Mouse (Mus musculus) MEL-GATA-1-ER (cell line): ENCODE results near the gene Gm28051.

ENCODE experiments used
- DNase-seq: peaks from one replicate; pipeline ENCODE4 v3.0.0-alpha.2; 2012; ENCODE audit warnings: low read depth; ENCODE audit errors: extremely low read depth

The Gm28051 gene

GRCm38 (mm10) chr12:102743036-102743588, 14.5 kb downstream of the Gm28051 start:
- DNase-seq = no peak

GRCm38 (mm10) chr12:102742056-102742455, 15.5 kb downstream of the Gm28051 start:
- DNase-seq = no peak

DNA sequence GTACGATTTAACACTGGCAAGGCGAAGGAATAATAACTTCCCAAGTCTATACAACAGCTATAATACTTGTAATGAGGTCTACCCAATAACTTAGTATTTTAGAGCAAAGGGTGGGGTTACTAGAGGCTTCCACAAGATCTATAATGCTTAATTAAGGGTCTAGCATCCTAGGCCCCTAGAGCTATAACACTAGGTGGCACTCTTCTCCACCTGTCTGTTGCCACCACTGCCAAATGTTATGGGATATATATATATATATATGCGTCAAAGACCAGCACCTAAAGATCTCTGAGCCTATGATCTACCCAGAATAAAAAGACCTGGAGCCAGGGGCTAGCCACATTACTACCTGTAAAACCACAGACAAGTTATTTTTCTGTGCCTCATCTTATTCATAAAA, 17.3 kb downstream of the Gm28051 start:
- DNase-seq = peak; percentile 25

DNA sequence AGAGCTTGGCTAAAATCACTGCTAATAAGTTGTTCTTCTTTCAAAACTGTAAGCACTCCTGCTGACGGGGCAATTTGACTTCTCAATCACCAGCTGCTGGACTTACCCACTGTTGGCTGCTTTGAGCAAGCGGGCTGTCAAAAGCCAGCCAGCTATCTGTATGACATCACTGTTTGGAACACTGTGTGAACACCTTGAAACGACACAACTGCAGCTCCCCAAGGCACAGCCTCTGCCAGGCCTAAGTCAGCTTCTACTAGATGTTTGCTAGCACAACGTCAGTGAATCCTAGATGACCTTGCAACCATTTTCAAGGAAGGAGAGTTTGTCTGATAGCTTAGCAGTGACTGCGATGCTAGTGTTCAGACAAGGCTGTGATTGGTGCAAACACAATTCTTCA, 18.5 kb downstream of the Gm28051 start:
- DNase-seq = no peak

DNA sequence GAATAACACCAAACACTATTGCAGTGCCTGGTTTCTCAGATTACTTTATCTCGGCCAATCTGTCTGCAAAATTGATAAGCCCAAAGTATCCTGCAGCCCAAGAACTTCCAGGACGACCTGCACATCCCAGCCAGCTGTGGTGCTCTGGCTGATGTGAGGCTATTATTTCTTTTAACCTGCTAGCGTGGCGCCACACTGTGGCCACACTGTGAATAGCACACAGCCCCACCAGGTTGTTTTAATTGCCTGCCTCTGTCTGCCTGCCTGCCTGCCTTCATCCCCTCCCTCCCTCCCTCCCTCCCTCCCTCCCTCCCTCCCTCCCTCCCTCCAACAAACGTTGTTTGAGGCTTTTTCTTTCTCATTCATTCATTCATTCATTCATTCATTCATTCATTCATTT, 24.2 kb downstream of the Gm28051 start:
- peak; percentile 52 for DNase-seq

DNA sequence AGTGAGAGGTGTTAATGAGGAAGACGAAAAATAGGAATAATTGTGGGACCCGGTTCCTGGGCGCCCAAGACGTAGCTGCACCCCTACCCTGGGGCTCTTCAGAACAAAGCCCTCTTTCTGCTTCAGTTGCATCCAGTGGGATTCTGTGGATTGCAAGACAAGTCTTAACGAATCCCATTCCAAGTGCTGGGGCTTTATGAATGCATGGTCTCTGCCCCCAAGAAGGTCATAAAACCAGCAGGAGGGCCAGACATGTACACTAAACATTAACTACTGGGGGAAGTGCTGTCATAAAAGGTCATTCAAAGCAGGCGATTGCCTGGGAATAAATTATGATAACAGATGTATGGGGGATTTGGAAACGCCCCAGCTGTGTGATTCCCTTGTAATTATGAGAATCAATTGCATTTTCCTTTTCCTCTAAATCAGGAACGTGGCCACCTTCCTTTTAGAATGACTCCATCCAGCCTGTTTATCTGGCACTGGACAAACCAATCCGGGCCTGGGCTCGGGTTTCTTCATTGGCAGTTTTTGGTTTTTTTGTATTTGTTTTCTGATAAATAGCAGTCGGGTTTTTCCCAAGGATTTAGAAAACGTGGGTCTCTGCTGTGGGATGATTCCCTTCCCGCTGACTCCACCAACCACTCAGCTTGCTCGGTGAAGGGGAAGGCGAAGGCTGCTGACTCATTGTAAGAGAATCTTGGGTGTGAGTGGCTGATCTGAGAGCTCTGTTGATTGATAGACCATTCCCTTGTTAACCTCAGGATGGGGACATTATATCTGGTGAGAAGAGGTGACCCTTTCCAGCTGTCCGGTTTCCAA, 26.6 kb downstream of the Gm28051 start:
- no peak for DNase-seq

DNA sequence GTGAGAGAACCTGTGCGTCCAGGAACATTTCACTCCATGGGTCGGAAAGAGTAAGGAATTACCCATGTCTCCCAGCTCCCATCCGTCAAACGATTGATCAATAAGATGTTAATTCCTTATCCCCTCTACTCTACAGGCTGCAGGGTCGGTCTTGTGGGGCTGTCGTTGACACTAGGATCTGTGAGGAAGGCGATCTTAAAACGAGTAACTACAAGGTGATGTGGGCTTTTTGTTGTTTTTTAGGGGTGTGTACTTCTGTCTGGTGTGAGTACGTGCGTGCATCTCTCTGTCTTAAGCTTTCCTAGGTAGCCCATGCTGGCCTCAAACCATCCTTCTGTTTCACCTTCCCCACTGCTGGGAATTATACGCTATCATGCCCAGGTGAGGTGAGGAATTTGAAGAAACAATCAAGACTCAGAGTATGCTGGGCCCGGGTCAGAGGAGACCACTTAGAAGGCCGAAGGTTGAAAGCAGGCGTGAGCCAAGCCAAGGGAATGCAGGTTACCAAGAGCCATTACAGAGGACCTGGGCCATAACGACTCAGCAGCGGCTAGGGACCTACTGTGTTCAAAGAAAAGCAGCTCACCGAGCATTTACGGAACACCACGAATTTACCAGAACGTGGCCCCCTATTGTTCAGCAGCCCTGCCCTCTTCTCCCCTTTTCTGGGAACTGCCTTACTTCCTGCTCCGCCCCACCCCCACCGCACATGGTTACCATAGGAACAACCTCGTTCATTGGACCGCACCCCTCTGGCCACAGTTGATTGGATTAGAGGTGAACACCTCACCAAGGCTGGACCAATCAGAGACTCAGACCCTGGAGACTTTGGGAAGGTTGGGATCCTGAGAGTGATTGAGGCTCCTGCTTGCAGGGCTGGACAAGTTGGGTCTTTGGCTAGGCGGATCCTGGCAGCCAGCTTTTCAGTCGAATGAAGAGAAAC, 27.4 kb downstream of the Gm28051 start:
- peak; percentile 92 for DNase-seq

- no peak for DNase-seq
These were observed 31.8 kb downstream of the Gm28051 start for GRCm38 (mm10) chr12:102725761-102726175.

GRCm38 (mm10) chr12:102725146-102725545, 32.4 kb downstream of the Gm28051 start:
- DNase-seq = no peak

DNA sequence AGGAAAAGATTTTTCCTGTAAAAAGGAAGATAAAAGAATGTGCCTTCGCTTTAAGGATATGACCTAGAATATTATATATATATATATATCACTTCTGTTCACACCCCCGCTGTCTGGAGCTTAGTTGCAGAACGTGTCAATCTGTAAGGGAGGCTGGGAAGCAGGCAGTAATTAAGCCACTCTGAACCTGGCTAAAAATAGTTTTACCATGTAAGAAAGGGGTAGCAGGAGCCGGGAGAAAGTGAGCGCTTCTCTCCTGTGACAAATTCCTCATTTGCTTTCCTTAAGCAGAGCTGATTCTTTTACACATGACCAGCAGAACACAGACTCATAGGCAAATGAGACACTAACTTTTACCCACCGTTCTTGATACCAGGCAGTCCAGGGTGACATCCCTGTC, 33.7 kb downstream of the Gm28051 start:
- DNase-seq = no peak

DNA sequence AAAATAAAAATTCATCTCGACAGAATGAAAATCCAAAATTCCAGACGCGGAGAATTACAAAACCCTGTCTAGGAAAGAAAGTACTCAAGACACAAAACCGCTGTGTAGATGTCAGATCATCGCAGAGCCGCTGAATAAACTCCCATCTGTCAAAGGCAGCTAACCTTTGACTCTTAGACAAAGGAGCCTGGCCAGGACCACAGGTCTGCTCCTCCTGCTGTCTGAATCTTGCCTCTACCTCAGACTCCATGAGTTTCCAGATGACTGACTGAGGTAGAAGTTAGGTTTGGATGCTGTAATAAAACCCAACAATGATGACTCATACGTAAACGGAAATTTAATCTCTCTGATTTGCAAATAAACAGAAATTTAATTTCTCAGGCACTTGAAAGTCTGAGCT, 34.6 kb downstream of the Gm28051 start:
- no peak for DNase-seq

DNA sequence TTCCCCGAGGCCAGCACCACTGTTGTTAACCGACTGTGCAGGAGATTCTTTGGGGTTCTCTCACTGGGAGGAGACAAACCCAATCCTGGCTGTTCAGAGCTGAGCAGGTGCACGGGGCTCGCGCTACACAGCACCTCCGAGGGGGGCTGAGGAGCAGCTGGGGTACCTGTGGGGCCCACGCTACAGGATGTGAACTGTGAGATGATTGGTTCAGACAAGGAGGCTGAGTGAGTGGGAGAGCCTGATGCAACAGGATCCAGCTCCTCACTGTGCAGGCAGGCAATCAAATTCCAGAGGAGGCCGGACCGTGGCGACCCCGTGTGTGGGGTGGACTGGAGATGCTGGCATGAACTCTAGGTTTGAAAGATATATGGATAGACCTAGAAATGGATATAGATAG, 35.1 kb downstream of the Gm28051 start:
- DNase-seq = no peak

DNA sequence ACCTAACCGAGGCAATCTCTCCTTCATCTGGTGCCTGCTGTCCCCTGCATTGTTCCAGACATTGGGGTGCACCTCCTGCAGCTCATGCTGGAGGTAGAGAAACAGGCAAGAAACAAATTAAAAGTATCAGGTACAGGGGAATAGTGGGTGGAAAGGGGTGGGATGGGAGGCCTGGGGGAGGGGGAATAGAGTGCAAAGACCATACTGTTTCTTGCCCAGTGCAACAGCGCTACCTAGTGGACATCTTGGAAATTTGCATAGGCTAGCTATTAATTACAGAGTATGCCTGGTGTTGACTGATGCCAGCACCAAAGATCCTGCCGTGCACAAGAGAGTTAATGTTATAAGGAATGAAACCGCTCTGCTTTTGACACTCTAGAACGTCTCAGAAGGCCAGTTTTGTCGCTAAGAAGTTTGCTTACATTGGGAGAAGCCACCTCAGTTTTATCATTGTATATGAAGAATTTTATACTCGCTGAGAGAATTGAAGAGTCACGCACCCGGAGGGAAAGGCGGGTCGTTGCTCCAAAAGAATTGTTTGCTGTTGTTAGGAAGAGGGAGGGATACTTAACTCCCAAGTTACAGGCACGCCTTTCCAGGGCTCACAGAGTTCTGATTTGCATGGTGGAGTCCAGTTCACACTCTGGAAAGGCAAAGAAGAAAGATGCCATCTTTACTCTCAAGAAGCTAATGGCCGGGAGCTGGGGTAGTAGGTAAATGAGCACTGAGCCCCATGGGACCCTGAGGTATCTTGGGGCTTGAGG, 37.8 kb downstream of the Gm28051 start:
- no peak for DNase-seq

- DNase-seq = no peak
These were observed 42.7 kb downstream of the Gm28051 start for GRCm38 (mm10) chr12:102714654-102715395.

DNA sequence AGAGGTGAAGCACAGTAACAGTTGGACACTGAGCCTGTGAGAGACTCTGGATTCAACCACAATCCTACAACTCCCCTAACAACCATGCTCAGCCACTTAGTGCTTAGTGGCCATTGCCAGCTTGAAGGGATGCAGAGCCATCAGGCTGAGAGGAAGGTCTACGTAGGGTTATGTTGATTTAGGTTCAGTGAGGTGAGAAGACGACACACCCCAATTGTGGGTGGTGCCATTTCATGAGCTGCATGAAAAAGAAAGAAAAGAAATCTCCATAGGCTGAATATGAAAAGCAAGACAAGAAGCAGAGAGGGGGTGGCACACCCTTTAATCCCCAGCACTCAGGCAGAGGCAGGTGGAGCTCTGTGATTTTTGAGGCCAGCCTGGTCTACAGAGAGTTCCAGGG, 43.4 kb downstream of the Gm28051 start:
- DNase-seq = no peak

GRCm38 (mm10) chr12:102713153-102713865, 44.3 kb downstream of the Gm28051 start:
- no peak for DNase-seq

DNA sequence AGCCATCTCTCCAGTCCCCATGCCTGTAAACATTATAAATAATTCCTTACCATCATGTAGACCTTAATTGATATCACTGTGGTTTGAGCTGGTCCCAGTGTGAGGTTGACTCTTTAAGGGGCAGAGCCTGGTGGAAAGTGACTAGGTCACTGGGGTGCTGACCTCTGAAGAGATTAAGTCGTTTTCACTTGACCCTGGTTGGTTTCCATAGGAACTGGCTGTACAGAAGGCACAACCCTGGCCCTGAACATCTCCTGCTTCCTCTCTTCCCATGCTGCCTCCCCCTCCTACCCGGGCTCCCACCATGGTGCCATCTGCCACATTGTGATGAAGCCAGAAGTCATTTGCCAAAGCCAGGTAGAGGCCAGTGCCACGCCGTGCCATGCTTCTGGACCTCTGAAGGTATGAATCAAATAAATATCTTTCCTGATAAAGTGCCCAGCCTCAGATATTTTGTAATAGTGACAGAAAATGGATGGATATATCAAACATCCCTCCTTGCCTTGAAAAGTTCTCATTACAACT, 46.7 kb downstream of the Gm28051 start:
- DNase-seq = no peak

DNA sequence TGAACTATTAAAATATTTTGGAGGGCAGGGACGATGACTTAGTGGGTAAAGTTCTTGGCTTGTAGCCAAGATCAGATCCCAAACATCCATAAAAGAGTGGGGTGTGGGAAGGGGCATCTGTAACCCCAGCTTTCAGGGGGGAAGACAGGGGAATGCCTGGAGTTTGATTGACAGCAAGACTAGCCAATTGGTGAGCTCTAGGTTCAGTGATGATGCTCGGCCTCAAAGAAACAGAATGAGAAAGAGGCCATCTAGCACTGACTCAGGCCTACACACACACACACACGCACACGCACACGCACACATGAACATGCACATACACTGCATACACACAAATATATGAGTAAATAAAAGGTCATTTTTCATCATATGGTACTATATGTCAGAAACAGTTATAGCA, 47.7 kb downstream of the Gm28051 start:
- DNase-seq = no peak

DNA sequence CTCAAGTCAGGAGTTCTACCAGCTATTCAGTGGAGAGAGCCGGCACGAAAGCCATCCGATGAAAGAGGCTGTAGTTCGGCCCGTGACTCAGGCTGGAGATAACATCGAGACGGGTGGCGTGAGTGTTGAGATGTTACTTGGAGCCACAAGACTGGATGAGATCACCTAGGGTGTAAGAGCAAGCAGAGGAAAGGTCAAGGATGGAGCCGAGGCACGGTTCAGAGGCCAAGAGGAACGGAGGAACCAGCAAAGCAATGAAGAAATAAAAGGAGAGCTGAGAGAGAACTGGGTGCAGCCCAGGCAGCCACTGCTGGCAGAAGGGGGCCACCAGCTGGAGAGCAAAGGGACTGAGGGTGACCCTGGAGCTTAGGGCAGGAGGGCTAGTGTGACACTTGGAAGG, 49.3 kb downstream of the Gm28051 start:
- DNase-seq = no peak
